Mouse (Mus musculus): ENCODE measurements around the gene Aida. TPM values are rescaled to one million over a fixed set of nuclear protein-coding genes. Genes with fewer than 3 reads are reported as not detected.
"Not testable (repeated sequence)": the region's sequence is repeated elsewhere in the genome, so short reads cannot be mapped to it uniquely, and the experiment has no call there.

Gene Aida
- total RNA-seq, 2 experiments from 2014 or later = 16.6 to 21.9 TPM

DNA sequence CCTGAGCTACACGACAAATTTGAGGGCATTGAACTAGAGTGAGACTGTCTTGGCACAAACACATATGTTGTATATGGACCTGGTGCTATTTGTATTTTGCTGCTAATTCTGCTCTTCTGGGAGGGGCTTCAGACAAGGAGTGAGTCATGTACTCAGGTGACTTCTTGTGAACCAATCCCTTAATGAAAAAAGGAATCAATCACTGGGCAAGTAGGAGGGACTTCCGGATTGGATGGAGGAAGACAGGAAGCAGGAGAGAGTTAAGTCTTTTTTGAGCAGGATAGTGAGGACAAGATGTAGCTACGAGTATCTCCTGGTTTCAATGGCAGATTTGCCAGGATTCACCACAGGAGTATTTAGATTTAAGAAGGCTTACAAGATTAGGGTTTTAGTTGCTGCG, 6.8 kb upstream of the Aida start:
- no peak for TF ChIP-seq CTCF (IDR thresholded peaks at IDR 0.05)
- no peak overlapping the region for H3K4me3 ChIP-seq
- intact Hi-C loops (cut with DNase I) = no loop called here
- no peak for DNase-seq
- no peak overlapping the region for H3K27ac ChIP-seq

- Histone ChIP-seq H3K27ac (peak within 1 kb of the TSS; percentile 90), H3K4me3 (peak within 1 kb of the TSS; percentile 70)
- no peak for TF ChIP-seq CTCF (IDR thresholded peaks at IDR 0.05)
- DNase-seq = peak; percentile 98
- intact Hi-C loops (cut with DNase I) = no loop called here
Measured at GRCm38 (mm10) chr1:183296877-183297383, 540 bp downstream of the Aida start, which contains the start of gene Brox. Brox (minus strand) TSS chr1:183297269.

DNA sequence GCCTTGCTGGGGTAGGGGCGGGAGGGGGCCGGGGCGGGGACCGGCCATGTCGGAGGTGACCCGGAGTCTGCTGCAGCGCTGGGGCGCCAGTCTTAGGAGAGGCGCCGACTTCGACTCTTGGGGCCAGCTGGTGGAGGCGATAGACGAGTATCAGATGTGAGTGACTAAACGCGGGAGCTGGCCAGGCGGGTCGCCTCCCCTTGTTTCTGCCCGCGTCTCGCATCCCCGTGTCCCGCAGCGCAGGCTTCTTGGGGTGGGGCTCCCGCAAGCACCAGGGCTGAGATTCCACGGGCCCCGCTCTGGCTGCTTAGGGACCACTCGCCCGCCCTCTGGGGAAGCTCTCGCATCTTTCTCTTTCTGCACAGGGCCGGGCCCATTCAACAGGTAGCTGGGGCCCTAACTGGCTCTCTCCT, 1.1 kb downstream of the Aida start:
- no peak for TF ChIP-seq CTCF (IDR thresholded peaks at IDR 0.05)
- intact Hi-C loops (cut with DNase I) = no loop called here
- DNase-seq = no peak
- Histone ChIP-seq H3K27ac (peak overlapping the region; percentile 90), H3K4me3 (peak overlapping the region; percentile 70)

DNA sequence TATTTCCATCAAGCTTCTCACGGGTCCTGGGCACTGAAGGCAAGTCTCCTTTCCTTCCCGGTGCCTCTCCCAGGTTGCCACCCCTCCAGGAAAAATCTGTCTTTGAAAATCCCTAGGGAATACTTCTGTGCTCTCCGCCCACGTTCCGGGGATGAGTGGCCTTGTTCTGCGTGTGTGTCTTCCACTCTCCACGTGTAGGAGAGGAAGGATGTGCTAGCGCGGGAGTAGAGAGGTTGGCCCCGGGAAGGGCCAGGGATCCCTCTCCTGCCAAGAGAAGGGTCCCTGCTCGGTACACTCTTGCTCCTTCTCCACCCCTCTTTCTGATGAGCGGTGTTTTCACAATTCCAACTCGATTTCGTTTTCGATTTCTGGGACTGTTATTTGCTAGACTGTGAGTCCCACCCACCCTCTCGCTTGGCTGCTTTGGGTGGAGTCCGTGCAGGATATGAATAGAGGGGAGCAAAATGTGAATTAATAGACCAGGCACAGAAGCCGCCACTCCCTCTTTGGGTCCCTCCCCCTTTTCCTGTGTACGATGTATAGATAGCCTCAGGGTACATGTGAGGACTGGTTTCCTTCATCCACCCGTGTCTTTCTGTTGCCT, 1.6 kb downstream of the Aida start:
- intact Hi-C loops (cut with DNase I) = no loop called here
- peak overlapping the region; percentile 70 for H3K4me3 ChIP-seq
- no peak for TF ChIP-seq CTCF (IDR thresholded peaks at IDR 0.05)
- peak overlapping the region; percentile 90 for H3K27ac ChIP-seq
- peak; percentile 49 for DNase-seq

GRCm38 (mm10) chr1:183299161-183299560, 2.8 kb downstream of the Aida start:
- Histone ChIP-seq H3K27ac (no peak overlapping the region), H3K4me3 (no peak overlapping the region)
- intact Hi-C loops (cut with DNase I) = no loop called here
- TF ChIP-seq CTCF (IDR thresholded peaks at IDR 0.05) = no peak
- peak; percentile 86 for DNase-seq

GRCm38 (mm10) chr1:183307555-183307954, 11.2 kb downstream of the Aida start:
- intact Hi-C loops (cut with DNase I) = no loop called here
- TF ChIP-seq CTCF (IDR thresholded peaks at IDR 0.05) = no peak
- H3K4me3 ChIP-seq = no peak overlapping the region
- no peak overlapping the region for H3K27ac ChIP-seq
- no peak for DNase-seq

DNA sequence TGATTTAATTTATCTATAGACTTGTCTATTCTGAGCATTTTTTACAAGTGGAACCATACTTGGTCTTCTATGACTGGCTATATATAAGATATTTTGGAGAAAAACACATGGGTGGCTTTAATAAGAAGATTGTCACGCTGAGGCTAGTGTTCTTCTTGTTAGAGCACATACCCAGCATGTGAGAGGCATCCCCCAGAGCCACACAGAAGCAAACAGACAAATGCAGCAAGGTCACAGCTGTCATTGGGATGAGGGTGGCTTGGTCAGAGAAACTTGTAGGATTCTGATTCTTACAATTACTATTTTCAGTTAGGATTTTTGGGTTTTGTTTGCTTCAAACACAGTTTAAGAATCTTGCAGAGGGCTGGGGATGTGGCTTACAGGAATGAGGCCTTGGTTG, 12.1 kb downstream of the Aida start:
- TF ChIP-seq CTCF (IDR thresholded peaks at IDR 0.05) = no peak
- intact Hi-C loops (cut with DNase I) = no loop called here
- DNase-seq = no peak

DNA sequence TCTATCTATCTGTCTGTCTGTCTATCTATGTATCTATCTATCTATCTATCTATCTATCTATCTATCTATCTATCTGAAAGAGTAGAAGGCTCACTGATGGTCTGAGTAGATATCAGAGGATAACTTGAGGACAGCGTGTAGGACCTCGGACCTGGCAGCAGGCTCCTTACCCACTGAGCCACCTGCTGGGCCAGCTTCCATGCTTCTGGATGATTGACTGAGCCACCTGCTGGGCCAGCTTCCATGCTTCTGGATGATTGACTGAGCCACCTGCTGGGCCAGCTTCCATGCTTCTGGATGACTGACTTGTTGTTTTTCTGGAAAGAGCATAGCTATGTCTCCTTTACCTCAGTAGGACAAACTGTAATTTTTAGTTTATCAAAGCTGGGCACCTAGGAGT, 13.2 kb downstream of the Aida start:
- H3K27ac ChIP-seq = peak overlapping the region; percentile 64
- peak; percentile 75 for DNase-seq
- H3K4me3 ChIP-seq; intact Hi-C loops (cut with DNase I): not testable (repeated sequence)

More for the DNA sequence above, 12.1 kb downstream of the Aida start:
- Histone ChIP-seq H3K27ac (no peak overlapping the region), H3K4me3 (no peak overlapping the region)

GRCm38 (mm10) chr1:183312076-183312475, 15.7 kb downstream of the Aida start:
- H3K27ac ChIP-seq = no peak overlapping the region
- DNase-seq = no peak
- no peak for TF ChIP-seq CTCF (IDR thresholded peaks at IDR 0.05)
- H3K4me3 ChIP-seq = no peak overlapping the region
- intact Hi-C loops (cut with DNase I) = no loop called here

GRCm38 (mm10) chr1:183315783-183316182, 19.4 kb downstream of the Aida start:
- intact Hi-C loops (cut with DNase I) = no loop called here
- no peak for DNase-seq
- peak; percentile 38 for TF ChIP-seq CTCF (IDR thresholded peaks at IDR 0.05)
- H3K4me3 ChIP-seq = no peak overlapping the region
- no peak overlapping the region for H3K27ac ChIP-seq

- intact Hi-C loops (cut with DNase I) = no loop called here
- no peak for DNase-seq
- no peak overlapping the region for H3K27ac ChIP-seq
- no peak for TF ChIP-seq CTCF (IDR thresholded peaks at IDR 0.05)
- no peak overlapping the region for H3K4me3 ChIP-seq
Measured at GRCm38 (mm10) chr1:183320708-183321107, 24.3 kb downstream of the Aida start.

DNA sequence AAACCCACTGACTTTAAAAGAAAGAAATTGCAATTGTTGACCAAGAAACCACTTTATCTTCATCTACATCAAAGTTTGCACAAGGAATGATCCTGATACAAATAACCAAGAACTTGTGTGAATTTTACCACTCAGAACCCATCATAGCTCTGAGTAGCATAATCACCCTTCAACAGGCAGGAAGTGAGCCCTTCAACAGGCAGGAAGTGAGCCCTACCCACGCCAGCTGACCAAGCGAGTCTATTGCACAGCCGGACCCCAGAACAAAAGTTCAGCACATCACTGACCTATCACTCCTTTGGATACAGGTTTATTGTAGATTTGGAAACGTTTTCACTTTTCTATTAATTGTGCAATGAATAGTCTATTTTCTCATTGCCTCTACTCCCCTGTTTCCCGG, 26.1 kb downstream of the Aida start:
- H3K27ac ChIP-seq; H3K4me3 ChIP-seq; DNase-seq; intact Hi-C loops (cut with DNase I): not testable (repeated sequence)

DNA sequence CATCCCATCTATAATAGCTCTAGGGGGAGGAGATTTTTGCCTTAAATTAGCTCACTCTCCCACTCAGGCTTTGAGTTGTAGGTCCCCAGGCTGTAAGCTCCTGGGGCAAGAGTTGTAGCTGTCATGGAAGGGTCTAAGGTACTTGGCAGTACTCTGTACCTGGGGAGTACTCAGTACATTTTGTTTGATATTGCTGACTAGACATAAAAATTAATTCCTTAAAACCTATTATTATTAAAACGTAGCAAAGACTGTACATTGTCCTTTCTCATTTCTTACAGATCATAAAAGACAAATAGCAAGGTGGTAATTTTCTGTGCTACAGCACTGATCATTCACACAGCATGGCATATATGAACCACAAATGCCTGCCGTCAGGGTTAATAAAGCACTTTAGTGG, 27.5 kb downstream of the Aida start:
- no peak for TF ChIP-seq CTCF (IDR thresholded peaks at IDR 0.05)
- no peak overlapping the region for H3K27ac ChIP-seq
- intact Hi-C loops (cut with DNase I) = no loop called here

GRCm38 (mm10) chr1:183324433-183324832, 28.0 kb downstream of the Aida start:
- Histone ChIP-seq H3K27ac (no peak overlapping the region), H3K4me3 (no peak overlapping the region)
- DNase-seq = no peak
- intact Hi-C loops (cut with DNase I) = no loop called here
- no peak for TF ChIP-seq CTCF (IDR thresholded peaks at IDR 0.05)

More for the DNA sequence above, 27.5 kb downstream of the Aida start:
- H3K4me3 ChIP-seq = no peak overlapping the region
- DNase-seq = no peak

Data from gastrocnemius, adult 2 months (tissue).